Mouse (Mus musculus) hindbrain, embryonic 16.5 days (tissue): ENCODE results near the gene Capn1. TPM values are rescaled to one million over a fixed set of nuclear protein-coding genes. Genes with fewer than 3 reads are reported as not detected.

ENCODE experiments used
- ATAC-seq: fragments of 200-750 bp; cut with Nextera tagmentation; 2 replicates; pipeline ENCODE4 v1.8.0; 2017; ENCODE audit warnings: moderate TSS enrichment, moderate library complexity
- H3K27ac ChIP-seq: fragments of 300-500 bp; sonication (generic); 2 replicates; pipeline ENCODE4 v1.5.1; 2014; ENCODE audit warnings: low read depth, mild to moderate bottlenecking, control low read depth, low read length, moderate library complexity
- H3K27me3 ChIP-seq: fragments of 300-500 bp; sonication (generic); replicated peaks from 2 replicates; pipeline ENCODE4 v1.6.1; 2014; ENCODE audit warnings: low read length; ENCODE audit not compliant: control insufficient read depth, insufficient read depth
- H3K36me3 ChIP-seq: fragments of 300-500 bp; sonication (generic); 2 replicates; pipeline ENCODE4 v1.6.1; 2014; ENCODE audit warnings: mild to moderate bottlenecking, low read length, moderate library complexity, mixed read lengths; ENCODE audit not compliant: control insufficient read depth, insufficient read depth
- H3K4me1 ChIP-seq: fragments of 300-500 bp; sonication (generic); 2 replicates; pipeline ENCODE4 v1.6.1; 2014; ENCODE audit warnings: low read depth, low read length; ENCODE audit not compliant: control insufficient read depth, insufficient read depth
- H3K4me2 ChIP-seq: fragments of 300-500 bp; sonication (generic); 2 replicates; pipeline ENCODE4 v1.6.1; 2014; ENCODE audit warnings: mild to moderate bottlenecking, low read length, control low read depth, moderate library complexity
- H3K4me3 ChIP-seq: fragments of 300-500 bp; sonication (generic); 2 replicates; pipeline ENCODE4 v1.5.1; 2014; ENCODE audit warnings: mild to moderate bottlenecking, low read length, control low read depth, moderate library complexity
- H3K9ac ChIP-seq: fragments of 300-500 bp; sonication (generic); 2 replicates; pipeline ENCODE4 v1.6.1; 2014; ENCODE audit warnings: low read depth, mild to moderate bottlenecking, control low read depth, low read length, moderate library complexity
- H3K9me3 ChIP-seq: fragments of 300-500 bp; sonication (generic); 2 replicates; pipeline ENCODE4 v1.6.1; 2014; ENCODE audit warnings: mild to moderate bottlenecking, low read length, moderate library complexity; ENCODE audit not compliant: control insufficient read depth
- WGBS: fragments of 180-500 bp; shearing (Covaris S2); extraction: QIAGEN DNeasy Blood & Tissue Kit; methylation state at CpG from one replicate; pipeline ENCODE4 v1.1.7; 2014; 5-methylcytosine and 5-hydroxymethylcytosine counted together
- polyA plus RNA-seq: library from polyadenylated mRNA; unstranded; fragments of >200 nt; fragmentation: Nextera tagmentation; extraction: Ambion mirVana; gene quantifications from 2 replicates; pipeline ENCODE4 v1.2.1, GENCODE M21; 2015

Gene Capn1
- polyA plus RNA-seq, 1 experiment from 2014 or later, result 5.2 TPM

DNA sequence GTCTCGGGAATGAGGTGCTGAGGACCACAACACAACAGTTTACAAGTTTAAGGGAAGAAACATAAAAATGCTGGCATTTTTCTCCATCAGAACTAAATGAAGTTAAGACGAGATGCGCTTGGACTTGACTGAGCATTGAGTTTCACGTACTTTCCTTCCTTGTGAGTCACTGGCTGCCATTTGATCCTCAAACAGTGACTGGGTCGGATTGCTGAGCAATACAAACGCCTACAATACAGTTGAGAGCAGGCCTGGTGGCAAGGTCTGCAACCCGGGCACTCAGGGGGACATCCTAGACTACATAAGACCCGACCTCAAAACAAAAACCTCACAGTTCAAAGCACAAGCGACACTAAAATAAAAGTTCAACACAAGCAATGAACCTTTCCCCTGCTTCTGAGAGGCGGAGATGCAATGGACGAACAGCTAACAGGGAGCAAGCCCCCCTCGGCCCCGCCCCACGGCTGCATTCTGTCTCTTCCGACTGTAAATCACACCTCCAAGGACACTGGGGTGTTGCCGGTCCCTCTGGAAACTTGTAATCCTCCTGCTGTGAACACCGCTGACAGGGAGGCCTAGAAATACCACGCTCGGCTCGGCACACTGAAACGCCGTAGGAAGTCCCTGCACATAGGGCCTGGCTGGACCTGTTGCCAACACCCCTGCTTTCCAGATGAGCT is 61.5 kb downstream of the Capn1 start:
- WGBS, result 89% methylated on average over 22 of the region's 22 CpGs
- H3K9me3 ChIP-seq, result no peaks in the 10 kb centered on the region
- H3K27ac ChIP-seq, result no peak overlapping the region
- H3K4me3 ChIP-seq, result no peak overlapping the region
- no peak overlapping the region for H3K9ac ChIP-seq
- no peak for ATAC-seq
- no peaks in the 10 kb centered on the region for H3K4me1 ChIP-seq
- no peak overlapping the region for H3K4me2 ChIP-seq
- H3K36me3 ChIP-seq, result 0 out of 2 replicates have a peak, but pooled peaks cover 2% of the 10 kb centered on the region
- H3K27me3 ChIP-seq, result no peaks in the 10 kb centered on the region

- no peak overlapping the region for H3K4me2 ChIP-seq
- WGBS, result 93% methylated on average over 19 of the region's 19 CpGs
- no peak overlapping the region for H3K27ac ChIP-seq
- no peaks in the 10 kb centered on the region for H3K27me3 ChIP-seq
- H3K4me3 ChIP-seq, result no peak overlapping the region
- no peak overlapping the region for H3K9ac ChIP-seq
- H3K36me3 ChIP-seq, result 0 out of 2 replicates have a peak, but pooled peaks cover 2% of the 10 kb centered on the region
- no peaks in the 10 kb centered on the region for H3K4me1 ChIP-seq
- ATAC-seq, result no peak
- H3K9me3 ChIP-seq, result no peaks in the 10 kb centered on the region
These were observed 62.4 kb downstream of the Capn1 start for GRCm38 (mm10) chr19:5953201-5953770.

DNA sequence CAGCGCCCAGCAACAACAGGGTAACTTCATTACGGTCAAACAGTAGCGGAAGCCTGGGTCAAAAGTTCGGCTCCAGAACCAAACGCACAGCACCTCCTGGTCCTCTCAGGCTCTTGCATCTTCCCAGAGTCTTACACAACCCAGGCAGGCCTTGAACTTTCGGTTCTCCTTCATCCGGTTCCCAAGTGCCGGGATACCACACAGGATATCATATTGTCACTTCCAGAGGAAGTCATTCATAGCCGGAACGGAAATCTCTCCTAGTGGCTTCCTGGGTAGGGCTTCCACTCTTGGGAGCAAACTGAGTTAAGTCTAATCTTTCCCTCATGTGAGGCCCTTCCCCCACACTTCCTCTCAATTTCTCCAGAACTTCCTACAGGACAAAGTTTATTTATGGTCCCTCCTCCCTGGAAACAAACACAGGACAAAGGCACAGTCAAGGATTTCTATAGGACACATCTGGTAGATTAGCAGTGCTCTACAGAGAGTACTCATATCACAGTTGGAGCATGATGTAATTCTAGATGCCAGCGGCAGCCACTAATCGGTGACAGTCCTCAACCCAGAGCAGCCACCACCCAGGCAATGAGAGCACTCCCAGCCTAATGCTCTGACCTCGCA is 63.5 kb downstream of the Capn1 start:
- WGBS, result 85% methylated on average over 13 of the region's 13 CpGs
- H3K36me3 ChIP-seq, result 0 out of 2 replicates have a peak, but pooled peaks cover 2% of the 10 kb centered on the region
- no peaks in the 10 kb centered on the region for H3K27me3 ChIP-seq
- no peak overlapping the region for H3K9ac ChIP-seq
- no peak overlapping the region for H3K27ac ChIP-seq
- no peaks in the 10 kb centered on the region for H3K9me3 ChIP-seq
- no peaks in the 10 kb centered on the region for H3K4me1 ChIP-seq
- ATAC-seq, result no peak
- H3K4me3 ChIP-seq, result no peak overlapping the region
- H3K4me2 ChIP-seq, result no peak overlapping the region

DNA sequence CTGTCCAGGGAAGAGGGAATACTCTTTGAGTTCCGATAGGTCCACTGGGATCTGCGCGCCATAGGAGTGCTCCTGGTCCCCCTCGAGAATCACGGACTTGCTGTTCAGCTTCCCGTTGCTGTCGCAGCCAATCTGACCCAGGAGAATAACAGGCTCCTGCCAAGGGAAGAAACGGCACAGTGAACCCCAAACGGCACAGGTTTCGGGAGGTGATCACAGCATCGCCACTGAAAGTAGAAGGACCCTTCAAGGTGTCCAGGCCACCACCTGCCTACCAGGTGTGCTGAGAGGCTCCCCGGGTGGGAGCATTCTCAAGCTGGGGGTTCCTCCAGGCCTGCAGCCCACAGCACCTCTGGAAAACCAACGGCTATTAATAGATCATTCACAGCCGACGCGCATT is 64.1 kb downstream of the Capn1 start:
- no peaks in the 10 kb centered on the region for H3K4me1 ChIP-seq
- H3K27ac ChIP-seq, result no peak overlapping the region
- H3K4me2 ChIP-seq, result no peak overlapping the region
- 0 out of 2 replicates have a peak, but pooled peaks cover 2% of the 10 kb centered on the region for H3K36me3 ChIP-seq
- no peak for ATAC-seq
- no peak overlapping the region for H3K4me3 ChIP-seq
- WGBS, result 91% methylated on average over 16 of the region's 16 CpGs
- no peaks in the 10 kb centered on the region for H3K27me3 ChIP-seq
- no peaks in the 10 kb centered on the region for H3K9me3 ChIP-seq
- H3K9ac ChIP-seq, result no peak overlapping the region

GRCm38 (mm10) chr19:5950218-5950617 is 65.5 kb downstream of the Capn1 start:
- Histone ChIP-seq H3K9ac (no peak overlapping the region), H3K9me3 (no peaks in the 10 kb centered on the region), H3K4me1 (peaks cover 2% of the 10 kb centered on the region; the same call in 1 of the 2 replicates), H3K4me2 (no peak overlapping the region), H3K36me3 (0 out of 2 replicates have a peak, but pooled peaks cover 2% of the 10 kb centered on the region), H3K27ac (no peak overlapping the region), H3K27me3 (no peaks in the 10 kb centered on the region), H3K4me3 (no peak overlapping the region)
- 94% methylated on average over 11 of the region's 11 CpGs for WGBS
- no peak for ATAC-seq

DNA sequence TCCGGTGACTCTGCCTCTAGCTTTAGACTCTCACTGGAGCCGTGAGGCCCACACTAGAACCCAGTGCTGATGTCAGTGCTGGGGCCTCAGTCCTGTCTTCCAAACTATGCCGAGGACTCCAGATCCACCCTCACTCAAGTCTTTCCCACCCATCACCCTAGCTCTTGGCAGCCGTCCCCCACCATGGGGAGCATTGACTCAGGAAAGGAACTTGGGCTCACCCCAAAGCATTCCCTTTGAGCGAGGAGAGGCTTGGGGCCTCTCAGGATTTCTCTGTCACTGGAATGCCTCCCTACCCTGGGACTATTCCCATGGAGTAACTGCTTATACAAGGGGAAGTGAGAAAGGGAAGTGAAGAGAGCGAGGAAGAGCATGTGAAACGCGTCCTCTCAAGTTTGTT is 69.8 kb downstream of the Capn1 start:
- 0 out of 2 replicates have a peak overlapping the region, but pooled peaks have one; percentile 9 for H3K9ac ChIP-seq
- peaks cover 2% of the 10 kb centered on the region; the same call in 1 of the 2 replicates for H3K4me1 ChIP-seq
- H3K27ac ChIP-seq, result peak overlapping the region; percentile 51; the same call in 1 of the 2 replicates
- WGBS, result 81% methylated on average over 8 of the region's 8 CpGs
- H3K36me3 ChIP-seq, result no peaks in the 10 kb centered on the region
- H3K4me3 ChIP-seq, result no peak overlapping the region
- no peak overlapping the region for H3K4me2 ChIP-seq
- no peaks in the 10 kb centered on the region for H3K9me3 ChIP-seq
- H3K27me3 ChIP-seq, result no peaks in the 10 kb centered on the region
- no peak for ATAC-seq

GRCm38 (mm10) chr19:5945027-5945426 is 70.7 kb downstream of the Capn1 start:
- no peaks in the 10 kb centered on the region for H3K9me3 ChIP-seq
- 86% methylated on average over 7 of the region's 7 CpGs for WGBS
- ATAC-seq, result peak; percentile 37; the same call in 1 of the 2 replicates
- peaks cover 4% of the 10 kb centered on the region; the same call in 1 of the 2 replicates for H3K4me1 ChIP-seq
- H3K27me3 ChIP-seq, result no peaks in the 10 kb centered on the region
- no peak overlapping the region for H3K9ac ChIP-seq
- H3K27ac ChIP-seq, result no peak overlapping the region; the same call in 1 of the 2 replicates
- no peak overlapping the region for H3K4me3 ChIP-seq
- no peaks in the 10 kb centered on the region for H3K36me3 ChIP-seq
- no peak overlapping the region for H3K4me2 ChIP-seq

GRCm38 (mm10) chr19:5944145-5944544 is 71.6 kb downstream of the Capn1 start:
- H3K4me3 ChIP-seq, result no peak overlapping the region
- no peak overlapping the region for H3K9ac ChIP-seq
- H3K36me3 ChIP-seq, result no peaks in the 10 kb centered on the region
- H3K4me1 ChIP-seq, result peaks cover 9% of the 10 kb centered on the region
- no peaks in the 10 kb centered on the region for H3K27me3 ChIP-seq
- 75% methylated on average over 8 of the region's 8 CpGs for WGBS
- no peak for ATAC-seq
- no peaks in the 10 kb centered on the region for H3K9me3 ChIP-seq
- H3K4me2 ChIP-seq, result no peak overlapping the region
- no peak overlapping the region for H3K27ac ChIP-seq

DNA sequence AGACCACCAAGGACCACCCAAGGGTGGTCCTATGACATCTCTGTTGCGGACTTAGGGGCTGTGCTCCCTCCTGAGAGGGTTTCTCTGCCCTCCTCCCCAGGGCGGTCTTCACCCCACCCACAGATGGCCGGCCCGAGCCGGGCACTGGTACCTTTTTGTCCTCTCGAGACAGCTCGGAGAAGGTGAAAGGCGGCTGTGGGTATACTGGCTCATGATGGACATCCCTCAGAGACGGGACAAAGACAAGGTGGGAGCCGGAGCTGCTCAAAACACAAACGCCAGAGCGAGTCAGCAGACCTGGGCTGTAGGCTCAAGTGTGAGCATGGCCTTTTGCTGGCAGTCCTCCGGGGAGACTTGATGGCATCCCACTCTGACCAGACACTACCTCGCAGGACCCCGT is 72.3 kb downstream of the Capn1 start:
- no peak for ATAC-seq
- Histone ChIP-seq H3K27ac (no peak overlapping the region), H3K9me3 (no peaks in the 10 kb centered on the region), H3K27me3 (no peaks in the 10 kb centered on the region), H3K9ac (no peak overlapping the region), H3K4me1 (peaks cover 9% of the 10 kb centered on the region), H3K4me2 (no peak overlapping the region), H3K4me3 (no peak overlapping the region), H3K36me3 (no peaks in the 10 kb centered on the region)
- WGBS, result 91% methylated on average over 15 of the region's 15 CpGs
